Comparison of ENCODE assay signal across 8 mouse cellular contexts in genomic region chr1:170254893-170255559, GRCm38 (mm10). TPM values are rescaled to one million over a fixed set of nuclear protein-coding genes. Genes with fewer than 3 reads are reported as not detected.
A peak's percentile ranks its signal among the peaks of the same experiment; 100 is the strongest.
DNase-seq lines count a peak whose midpoint lies in the region; ATAC-seq and TF ChIP-seq lines count a peak whose summit lies in the region.

No protein-coding gene starts in this region.

- no peaks in the 10 kb centered on the region for H3K36me3 ChIP-seq in lung, postnatal 0 days (ENCODE audit: insufficient read depth, low read length)
- no peaks in the 10 kb centered on the region for H3K36me3 ChIP-seq in midbrain, postnatal 0 days (ENCODE audit: insufficient read depth, low read length)

- H3K9ac ChIP-seq in lung, postnatal 0 days (replicated peaks; ENCODE audit: low read depth): peak overlapping the region; percentile 41; the same call in 1 of the 2 replicates
- H3K9ac ChIP-seq in midbrain, postnatal 0 days (replicated peaks; ENCODE audit: low read length, poor library complexity, severe bottlenecking): peak overlapping the region; percentile 80

- H3K4me1 ChIP-seq in lung, postnatal 0 days (ENCODE audit: insufficient read depth, low read depth, low read length): no peaks in the 10 kb centered on the region
- no peaks in the 10 kb centered on the region for H3K4me1 ChIP-seq in midbrain, postnatal 0 days (ENCODE audit: insufficient read depth, low read length)

- WGBS in lung, postnatal 0 days: 25% methylated on average over 29 of the region's 30 CpGs
- WGBS in midbrain, postnatal 0 days: 28% methylated on average over 30 of the region's 30 CpGs

- peak overlapping the region; percentile 56 for H3K4me2 ChIP-seq in lung, postnatal 0 days (replicated peaks; ENCODE audit: low read depth, low read length)
- H3K4me2 ChIP-seq in midbrain, postnatal 0 days (ENCODE audit: low read depth, low read length, poor library complexity, severe bottlenecking): peak overlapping the region; percentile 78

- TF ChIP-seq EP300 in lung, postnatal 0 days (IDR thresholded peaks at IDR 0.05): no peak

- 0 out of 2 replicates have a peak overlapping the region, but pooled peaks have one; percentile 35 for H3K27ac ChIP-seq in lung, postnatal 0 days (ENCODE audit: low read length)
- peak overlapping the region; percentile 47; the same call in 1 of the 2 replicates for H3K27ac ChIP-seq in midbrain, postnatal 0 days (ENCODE audit: low read depth, low read length)

- no peaks in the 10 kb centered on the region for H3K27me3 ChIP-seq in lung, postnatal 0 days (replicated peaks; ENCODE audit: insufficient read depth, low read length)
- no peaks in the 10 kb centered on the region for H3K27me3 ChIP-seq in midbrain, postnatal 0 days (ENCODE audit: insufficient read depth, low read length)

- H3K4me3 ChIP-seq in lung, postnatal 0 days (ENCODE audit: low read depth, low read length): peak overlapping the region; percentile 59
- H3K4me3 ChIP-seq in midbrain, postnatal 0 days (ENCODE audit: low read depth, low read length): peak overlapping the region; percentile 65

- peak; percentile 56 for ATAC-seq in cerebellum, adult (ENCODE audit: insufficient number of reproducible peaks, low FRiP score, low TSS enrichment)
- peak; percentile 83 for ATAC-seq in lung, postnatal 0 days
- peak; percentile 39 for ATAC-seq in inflammation-experienced regulatory T-cells, adult 6 months
- ATAC-seq in midbrain, postnatal 0 days (ENCODE audit: low FRiP score): peak; percentile 87; the same call in 1 of the 2 replicates

- TF ChIP-seq CTCF in lung, postnatal 0 days (IDR thresholded peaks at IDR 0.05): no peak
- TF ChIP-seq CTCF in midbrain, postnatal 0 days (IDR thresholded peaks at IDR 0.05): no peak

- DNase-seq in cerebellum, adult 11-12 months: no peak
- DNase-seq in lung, postnatal 0 days (ENCODE audit: low spot score): no peak
- no peak for DNase-seq in lung, postnatal 25 days (ENCODE audit: low spot score)
- no peak for DNase-seq in midbrain, postnatal 0 days (ENCODE audit: low spot score)
- no peak for DNase-seq in left cerebral cortex, postnatal 25 days (ENCODE audit: low spot score in 2 of 2)
- no peak for DNase-seq in gastrocnemius, postnatal 14 days

- no peaks in the 10 kb centered on the region for H3K9me3 ChIP-seq in lung, postnatal 0 days (ENCODE audit: low read length)
- no peaks in the 10 kb centered on the region for H3K9me3 ChIP-seq in midbrain, postnatal 0 days (ENCODE audit: low read length)

- intact Hi-C loops in left cerebral cortex, postnatal 25 days (cut with DNase I): no loop called here
- intact Hi-C loops in gastrocnemius, postnatal 14 days (cut with DNase I; ENCODE audit: low total_unique reads): no loop called here

RNA-seq across cellular contexts. Expression of gene Sh2d1b1, which starts 22.1 kb away (rescaled TPM):
- polyA plus RNA-seq in lung, postnatal 0 days (2015; fragmentation: Nextera tagmentation; extraction: Ambion mirVana): 3.9 and 5.3 TPM in 2 replicates
- not detected for polyA plus RNA-seq in inflammation-experienced regulatory T-cells, adult 6 months (2017; shearing (Covaris generic))
- not detected in 2 replicates for total RNA-seq in midbrain, postnatal 0 days (2014; rRNA removed)
- polyA plus RNA-seq in midbrain, postnatal 0 days (2015; fragmentation: Nextera tagmentation; extraction: Ambion mirVana): not detected in 2 replicates
- total RNA-seq in left cerebral cortex, postnatal 25 days (2021): not detected
- not detected for total RNA-seq in gastrocnemius, postnatal 14 days (2021)

RNA-seq across cellular contexts. Expression of gene Sh2d1b2, which starts 22.5 kb away (rescaled TPM):
- 0.58 and 0.64 TPM in 2 replicates for polyA plus RNA-seq in lung, postnatal 0 days (2015; fragmentation: Nextera tagmentation; extraction: Ambion mirVana)
- not detected for polyA plus RNA-seq in inflammation-experienced regulatory T-cells, adult 6 months (2017; shearing (Covaris generic))
- 0.11 TPM in 1 of 2 replicates, not detected in the other for total RNA-seq in midbrain, postnatal 0 days (2014; rRNA removed)
- not detected in 2 replicates for polyA plus RNA-seq in midbrain, postnatal 0 days (2015; fragmentation: Nextera tagmentation; extraction: Ambion mirVana)
- not detected for total RNA-seq in left cerebral cortex, postnatal 25 days (2021)
- not detected for total RNA-seq in gastrocnemius, postnatal 14 days (2021)

RNA-seq across cellular contexts. Expression of gene Uhmk1, which starts 39.8 kb away (rescaled TPM):
- polyA plus RNA-seq in lung, postnatal 0 days (2015; fragmentation: Nextera tagmentation; extraction: Ambion mirVana): 4.8 and 5.2 TPM in 2 replicates
- polyA plus RNA-seq in inflammation-experienced regulatory T-cells, adult 6 months (2017; shearing (Covaris generic)): 10 to 100 TPM; 12.3 to 14.1 (median 12.8) TPM
- total RNA-seq in midbrain, postnatal 0 days (2014; rRNA removed): 46.4 and 57.3 TPM in 2 replicates
- polyA plus RNA-seq in midbrain, postnatal 0 days (2015; fragmentation: Nextera tagmentation; extraction: Ambion mirVana): 7.2 and 8.2 TPM in 2 replicates
- total RNA-seq in left cerebral cortex, postnatal 25 days (2021): 100 to 1,000 TPM; 146 TPM
- 10 to 100 TPM; 10.2 to 10.4 TPM for total RNA-seq in gastrocnemius, postnatal 14 days (2021)

RNA-seq across cellular contexts. Expression of gene Gm7694, which starts 51.1 kb away (rescaled TPM):
- 2.6 and 2.9 TPM in 2 replicates for polyA plus RNA-seq in lung, postnatal 0 days (2015; fragmentation: Nextera tagmentation; extraction: Ambion mirVana)
- not detected for polyA plus RNA-seq in inflammation-experienced regulatory T-cells, adult 6 months (2017; shearing (Covaris generic))
- total RNA-seq in midbrain, postnatal 0 days (2014; rRNA removed): 1.8 and 2.2 TPM in 2 replicates
- polyA plus RNA-seq in midbrain, postnatal 0 days (2015; fragmentation: Nextera tagmentation; extraction: Ambion mirVana): 0.72 and 0.79 TPM in 2 replicates
- total RNA-seq in left cerebral cortex, postnatal 25 days (2021): 1 to 10 TPM; 1.9 to 2.5 TPM
- under 1 TPM; 0.84 to 0.92 TPM for total RNA-seq in gastrocnemius, postnatal 14 days (2021)

RNA-seq across cellular contexts. Expression of gene Spata46, which starts 53.6 kb away (rescaled TPM):
- 0.53 and 0.68 TPM in 2 replicates for polyA plus RNA-seq in lung, postnatal 0 days (2015; fragmentation: Nextera tagmentation; extraction: Ambion mirVana)
- polyA plus RNA-seq in inflammation-experienced regulatory T-cells, adult 6 months (2017; shearing (Covaris generic)): not detected
- not detected in 2 replicates for total RNA-seq in midbrain, postnatal 0 days (2014; rRNA removed)
- polyA plus RNA-seq in midbrain, postnatal 0 days (2015; fragmentation: Nextera tagmentation; extraction: Ambion mirVana): 0.42 TPM in 1 of 2 replicates, not detected in the other
- total RNA-seq in left cerebral cortex, postnatal 25 days (2021): not detected
- not detected for total RNA-seq in gastrocnemius, postnatal 14 days (2021)
